Mouse (Mus musculus): ENCODE measurements at regions not wholly inside any gene's neighbourhood (a gene's known extent, or its start where the extent isn't known, plus 50 kb on each side); places are given as distances from the start of the nearest gene placed in this dataset.

- no peak for DNase-seq
Observed at GRCm38 (mm10) chr10:39248486-39248885, 84.9 kb upstream of the Ccn6 start.

DNA sequence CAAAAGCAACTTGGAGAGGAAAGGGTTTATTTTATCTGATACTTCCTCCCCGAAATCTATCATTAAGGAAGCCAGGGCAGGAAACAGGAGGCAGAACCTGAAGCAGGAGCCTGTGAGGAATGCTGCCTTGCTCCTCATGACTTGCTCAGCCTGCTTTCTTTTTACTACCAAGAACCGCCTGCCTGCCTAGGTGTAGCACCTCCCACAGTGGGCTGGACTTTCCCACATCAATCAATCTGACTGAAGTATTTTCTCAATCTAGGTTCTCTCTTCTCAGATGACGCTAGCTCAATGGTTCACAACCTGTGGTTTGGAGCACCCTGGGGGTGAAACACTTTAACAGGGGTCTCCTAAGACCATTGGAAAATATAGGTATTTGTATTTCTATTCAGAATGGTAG lies 83.4 kb upstream of the Ccn6 start:
- no peak for DNase-seq

- DNase-seq: no peak
Observed at GRCm38 (mm10) chr10:39245141-39245540, 81.5 kb upstream of the Ccn6 start.

DNA sequence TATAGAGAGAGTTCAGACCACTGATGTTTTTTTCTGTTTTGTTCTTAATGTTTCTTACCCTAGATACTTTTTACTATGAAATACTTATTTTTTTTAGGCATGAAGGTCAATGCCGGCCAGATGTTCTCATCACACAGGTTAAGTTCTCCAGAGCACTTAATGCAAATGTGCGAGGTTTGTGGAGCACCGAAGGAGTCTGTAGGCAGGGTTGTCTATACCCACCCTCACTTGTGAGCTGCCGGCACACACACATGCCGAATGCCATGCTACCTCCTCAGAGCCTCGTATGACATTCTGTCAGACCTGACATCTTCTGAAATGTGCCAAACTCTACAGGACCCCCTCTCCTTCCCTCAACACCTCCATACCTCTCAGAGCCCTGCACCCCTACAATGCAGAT lies 80.5 kb upstream of the Ccn6 start:
- DNase-seq: no peak

GRCm38 (mm10) chr10:39242398-39242797 lies 78.8 kb upstream of the Ccn6 start:
- no peak for DNase-seq

DNA sequence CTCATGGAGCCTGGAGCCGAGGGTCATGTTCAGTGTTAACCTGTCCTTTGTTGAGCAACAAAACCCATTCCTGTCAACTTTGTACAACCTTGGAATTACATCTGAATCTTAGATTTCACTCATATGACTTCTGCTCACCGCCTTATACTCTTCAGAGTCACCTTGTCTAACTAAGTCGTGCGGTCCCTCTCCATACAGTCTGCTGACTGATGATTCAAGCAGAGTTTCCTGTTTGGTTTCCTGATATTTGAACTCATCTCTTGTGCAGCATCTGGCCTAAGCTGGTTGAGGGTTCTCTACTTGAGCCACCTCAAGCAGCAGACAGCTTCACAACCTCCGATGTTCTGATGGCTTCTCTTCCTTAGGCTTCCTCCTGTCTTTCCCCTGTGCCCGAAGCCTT lies 78.3 kb upstream of the Ccn6 start:
- DNase-seq: no peak

DNA sequence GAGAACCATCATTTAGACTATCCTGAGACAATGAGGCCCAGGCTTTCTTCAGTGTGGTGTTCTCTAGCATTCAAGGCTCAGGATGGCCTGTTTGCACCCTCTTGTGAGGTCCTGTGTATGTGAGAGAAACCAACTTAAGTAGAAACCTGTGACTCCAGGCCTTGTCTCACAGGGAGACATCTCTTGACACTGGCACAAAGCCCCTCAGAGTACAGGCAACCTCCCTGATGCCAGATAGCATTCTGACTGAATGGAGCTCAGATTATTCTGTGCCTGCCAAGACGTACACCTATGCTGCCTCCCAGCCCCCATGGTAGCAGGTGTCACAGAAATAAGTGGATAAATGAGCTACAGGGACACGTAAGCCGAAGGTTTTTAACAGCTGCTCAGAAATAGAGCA lies 77.9 kb upstream of the Ccn6 start:
- DNase-seq: no peak

DNA sequence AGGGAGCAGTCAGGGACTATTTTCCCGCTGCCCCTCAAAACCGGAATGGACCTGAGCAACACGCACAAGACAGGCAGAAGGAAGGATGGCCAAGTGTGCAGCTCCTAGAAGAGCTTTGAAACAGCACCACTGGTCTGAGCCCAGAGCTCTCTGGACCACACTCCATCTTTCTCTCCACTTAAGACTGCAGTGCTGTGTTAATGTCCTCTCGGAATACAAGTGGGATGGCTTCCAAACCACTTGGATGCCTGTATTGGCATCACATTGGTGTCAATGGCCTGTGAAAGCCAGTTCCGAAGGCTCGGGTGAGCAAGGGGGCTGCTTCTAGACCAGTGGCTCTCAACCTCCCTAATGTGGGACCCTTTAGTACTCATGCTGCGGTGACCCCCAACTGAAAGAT lies 77.4 kb upstream of the Ccn6 start:
- DNase-seq: peak; percentile 10

DNA sequence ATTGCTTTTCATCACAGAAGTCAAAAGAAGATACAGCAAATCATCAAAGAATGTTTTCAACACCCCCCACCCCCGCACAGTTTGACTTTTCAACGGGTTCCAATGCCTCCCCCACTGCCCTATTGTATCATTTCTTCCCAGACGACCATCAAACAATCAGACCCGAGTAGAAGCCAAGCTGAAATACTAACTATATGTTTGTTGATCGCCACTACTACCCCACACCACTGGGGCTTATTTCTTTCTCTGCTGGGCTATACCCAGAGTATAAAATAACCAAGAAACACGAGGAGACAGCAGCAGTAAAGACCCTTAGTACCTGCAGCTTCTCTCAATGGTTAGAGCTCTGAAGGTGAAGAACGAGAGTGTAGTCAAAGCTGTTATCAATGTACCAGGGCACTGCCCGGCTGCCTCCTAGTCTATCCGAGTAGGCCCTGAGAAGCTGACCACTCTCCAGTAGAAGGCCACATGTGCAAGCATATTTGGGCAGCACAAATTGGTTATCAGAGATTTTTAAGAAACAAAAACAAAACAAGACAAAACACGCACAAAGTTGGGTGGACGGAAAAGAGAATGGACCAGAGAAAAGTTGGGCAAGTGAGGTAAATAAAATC lies 76.7 kb upstream of the Ccn6 start:
- no peak for DNase-seq

DNA sequence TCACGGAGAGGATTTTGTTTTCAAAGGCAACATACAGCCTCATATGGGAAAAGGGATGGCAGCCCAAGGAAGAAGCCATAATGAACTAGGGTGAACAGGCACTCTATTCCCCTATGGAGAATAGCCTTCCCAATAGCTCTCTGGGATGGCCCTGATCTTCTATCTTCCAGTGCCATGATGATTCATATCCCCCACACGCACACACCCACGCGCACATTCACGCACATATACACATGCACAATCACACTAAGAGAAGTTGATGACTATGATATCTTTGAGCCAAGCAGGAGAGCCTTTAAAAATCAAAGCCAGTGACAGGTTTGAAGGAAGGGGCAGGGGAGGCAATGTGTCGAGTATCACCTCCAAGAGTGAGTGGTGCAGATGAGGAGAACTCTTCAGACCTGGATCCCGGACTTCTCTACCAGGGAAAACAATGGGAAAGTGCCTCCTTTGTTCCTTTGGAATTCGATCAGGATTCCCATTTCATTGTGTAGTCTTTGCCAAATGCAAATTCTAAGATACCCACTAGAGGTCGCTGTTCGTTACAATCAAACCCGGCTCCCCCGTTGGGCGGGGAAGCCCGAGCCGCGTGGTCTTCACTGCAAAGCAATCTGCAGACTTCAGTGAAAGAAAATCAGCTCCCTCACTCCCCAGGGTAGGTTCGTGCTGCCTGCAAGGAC lies 76.0 kb upstream of the Ccn6 start:
- DNase-seq: peak; percentile 67

GRCm38 (mm10) chr10:39238596-39238995 lies 75.0 kb upstream of the Ccn6 start:
- peak; percentile 14 for DNase-seq

GRCm38 (mm10) chr10:39237549-39237948 lies 74.0 kb upstream of the Ccn6 start:
- DNase-seq: no peak

DNA sequence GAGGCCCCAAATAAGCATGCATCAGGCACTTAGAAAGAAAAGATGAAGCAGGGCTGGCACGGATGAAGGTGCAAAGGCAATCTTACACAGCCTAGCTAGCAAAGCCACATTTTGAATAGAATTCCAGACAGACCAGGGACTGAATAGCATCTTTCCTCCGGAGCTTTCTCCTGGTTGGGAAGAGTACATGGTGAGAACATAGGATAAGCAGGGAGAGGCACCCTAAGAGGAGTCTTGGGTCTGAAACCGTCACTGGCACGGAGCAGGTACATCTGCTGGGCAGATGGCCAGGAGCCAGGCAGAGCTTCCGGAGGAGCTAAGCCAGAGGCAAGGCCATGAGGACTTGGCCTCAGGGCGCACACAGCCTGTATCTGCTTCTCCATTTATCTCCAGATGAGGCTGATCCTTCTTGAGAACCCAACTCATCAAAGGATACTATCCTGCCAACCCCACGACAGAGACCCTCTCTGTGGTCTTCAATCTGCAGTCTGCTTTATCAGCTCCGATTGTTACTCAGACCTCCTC lies 70.4 kb upstream of the Ccn6 start:
- no peak for DNase-seq

- DNase-seq: no peak
Observed at GRCm38 (mm10) chr10:39233191-39233590, 69.6 kb upstream of the Ccn6 start.

DNA sequence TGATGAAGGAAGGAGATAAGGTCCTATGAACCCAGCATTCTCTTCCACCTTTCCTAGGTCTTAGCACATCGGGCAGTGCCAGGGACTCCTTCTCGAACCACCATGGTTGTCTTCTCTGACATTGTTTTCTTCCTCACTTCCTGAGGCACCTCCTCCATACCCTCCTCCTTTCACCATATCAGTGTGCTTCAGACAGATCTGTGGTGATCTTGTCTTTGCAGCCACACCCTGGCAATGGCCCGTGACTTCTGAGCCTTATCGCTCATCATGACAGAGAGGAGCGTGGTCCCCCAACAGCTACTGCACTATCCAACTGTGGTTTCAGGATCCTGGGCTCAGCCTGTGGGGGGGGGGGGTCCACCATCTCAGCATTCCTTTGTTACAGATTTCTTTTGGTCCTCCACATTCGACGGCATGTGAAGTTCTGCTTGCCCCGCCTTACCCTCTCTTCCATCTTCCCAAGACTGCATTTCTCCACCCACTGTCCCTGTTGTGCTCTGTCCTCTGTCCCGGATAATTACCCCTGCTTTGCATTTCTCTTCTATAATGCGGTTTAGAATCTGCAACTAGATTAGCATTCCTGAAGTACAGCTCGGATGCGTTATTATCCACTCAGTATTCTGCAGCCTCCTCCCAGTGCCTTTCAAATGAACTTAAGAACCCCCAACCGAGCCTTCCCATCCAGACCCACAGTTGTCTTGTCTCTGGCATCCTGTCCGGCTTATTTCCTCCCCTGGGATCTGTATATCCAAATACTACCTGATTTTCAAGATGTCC lies 67.2 kb upstream of the Ccn6 start:
- no peak for DNase-seq

DNA sequence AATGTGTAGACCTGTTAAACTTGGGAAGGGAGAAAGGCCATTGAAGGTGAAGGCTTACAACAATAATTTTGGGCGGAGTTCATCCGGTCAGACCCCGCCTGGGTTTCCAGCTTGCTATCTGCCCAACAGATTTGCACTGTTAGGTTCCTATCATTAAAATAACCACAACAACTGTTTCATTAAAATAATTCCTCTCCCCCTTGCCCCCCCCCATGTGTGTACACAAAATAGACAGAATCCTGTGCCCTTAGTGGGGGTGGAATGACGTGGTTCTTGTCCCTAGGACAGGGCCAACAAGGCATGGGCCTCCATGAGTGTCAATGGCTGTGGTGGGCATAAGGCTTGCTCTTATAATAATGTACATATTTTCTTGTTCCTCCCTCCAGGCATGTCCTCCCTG lies 65.6 kb upstream of the Ccn6 start:
- DNase-seq: no peak

DNA sequence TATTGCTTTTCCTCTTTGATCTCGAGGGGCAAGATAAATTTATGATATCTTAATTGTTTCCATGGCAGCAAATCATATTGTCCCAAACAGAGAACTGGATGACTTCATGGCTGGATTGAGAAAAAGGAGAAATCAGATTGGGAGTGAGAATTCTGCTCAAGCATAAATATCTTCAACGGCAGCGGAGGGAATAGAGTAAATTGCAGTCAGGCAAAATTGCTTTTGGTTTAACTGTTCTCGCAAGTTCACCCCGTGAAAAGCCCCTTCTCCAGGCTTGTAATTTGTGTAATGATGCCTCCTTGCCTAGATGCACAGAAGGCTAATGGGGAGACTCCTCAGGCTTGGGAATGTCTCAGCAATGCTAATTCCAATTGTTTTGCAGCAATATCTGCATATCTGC lies 64.4 kb upstream of the Ccn6 start:
- no peak for DNase-seq

DNA sequence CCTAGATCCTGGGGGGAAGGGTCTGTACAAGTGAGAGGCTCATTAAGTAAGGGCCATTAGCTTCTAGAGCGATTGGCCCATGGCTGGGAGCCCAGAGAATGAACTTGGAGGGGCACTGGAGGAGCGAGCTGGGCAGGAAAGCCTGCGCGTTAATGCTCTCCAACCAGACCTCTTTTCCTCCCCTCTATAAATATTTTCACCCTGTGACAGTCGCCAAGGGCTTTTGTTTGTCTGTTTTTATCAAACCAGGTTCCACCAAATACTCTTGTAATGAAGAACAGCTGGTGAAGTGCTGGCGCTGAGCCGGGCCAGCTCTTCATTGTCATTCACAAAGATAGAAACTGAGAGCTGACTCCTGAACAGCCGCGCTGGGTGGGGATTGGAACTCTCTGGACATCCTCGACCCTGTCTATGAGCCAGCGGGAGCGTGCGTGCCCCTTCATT lies 63.9 kb upstream of the Ccn6 start:
- no peak for DNase-seq

GRCm38 (mm10) chr10:39226518-39226917 lies 62.9 kb upstream of the Ccn6 start:
- DNase-seq: no peak

GRCm38 (mm10) chr10:39224449-39225094 lies 61.0 kb upstream of the Ccn6 start:
- DNase-seq: no peak

- no peak for DNase-seq
Observed at GRCm38 (mm10) chr10:39221028-39221427, 57.4 kb upstream of the Ccn6 start.

DNA sequence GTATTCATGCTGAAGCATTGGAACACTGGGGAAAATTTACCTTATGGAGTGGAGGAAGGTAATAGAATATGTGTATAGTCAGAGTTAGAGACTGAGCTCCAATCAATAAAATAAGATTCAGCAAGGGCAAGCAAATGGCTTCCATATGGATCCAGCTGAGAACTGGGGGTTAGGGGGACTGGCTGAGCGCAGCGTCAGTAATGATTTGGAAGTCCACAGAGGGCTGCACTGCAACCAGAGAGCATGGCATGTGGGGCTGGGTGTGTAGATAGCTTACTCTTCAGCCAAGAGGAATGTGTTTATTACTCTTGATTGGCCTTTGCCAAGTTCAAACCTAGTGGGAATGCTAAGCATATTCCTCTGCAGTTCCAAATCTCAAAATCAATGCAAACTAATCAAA lies 55.8 kb upstream of the Ccn6 start:
- DNase-seq: no peak

DNA sequence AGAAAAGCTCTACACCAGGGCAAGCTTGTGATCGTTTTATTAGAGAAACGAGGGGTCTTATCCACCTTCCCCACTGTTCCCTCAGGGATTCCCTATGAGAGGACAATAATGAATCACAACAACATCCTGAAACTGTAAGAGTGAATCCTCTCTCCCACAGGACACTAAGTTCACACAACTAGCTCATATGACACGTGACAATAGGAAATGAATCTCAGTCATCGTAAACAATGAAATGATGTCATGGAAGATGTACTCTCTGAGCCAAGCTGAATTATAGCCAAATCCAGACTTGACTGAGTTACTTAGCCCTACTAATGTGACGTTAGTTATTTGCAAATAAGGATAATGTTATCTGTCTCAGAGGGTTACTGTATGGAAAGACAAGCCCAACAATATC lies 54.6 kb upstream of the Ccn6 start:
- no peak for DNase-seq

Measured in cerebellum, adult 9-11 months (tissue).